Mouse (Mus musculus) ovary, adult 10 weeks (tissue): ENCODE measurements around the gene Grik5. TPM values are rescaled to one million over a fixed set of nuclear protein-coding genes. Genes with fewer than 3 reads are reported as not detected.

Experiments
- polyA plus RNA-seq: library from polyadenylated mRNA; stranded (reverse); fragments of 350-450 nt; fragmentation: Illumina TruSeq; extraction: RNeasy Lipid Tissue Mini Kit (QIAGEN cat#74804); gene quantifications from one replicate; pipeline ENCODE4 v1.2.3, GENCODE M21; 2014

Gene Grik5
- 1.4 TPM for polyA plus RNA-seq

GRCm38 (mm10) chr7:25071979-25072715 lies at the start of gene Grik5, which contains the start of gene Zfp574:
Gene Grik5, minus strand, starts transcription at chr7:25072346.
Gene Zfp574, plus strand, starts transcription at chr7:25072567.

GRCm38 (mm10) chr7:25005421-25006065 lies 66.6 kb downstream of the Grik5 start, which contains the start of gene Atp1a3:
Gene Atp1a3, minus strand, starts transcription at chr7:25005958.

DNA sequence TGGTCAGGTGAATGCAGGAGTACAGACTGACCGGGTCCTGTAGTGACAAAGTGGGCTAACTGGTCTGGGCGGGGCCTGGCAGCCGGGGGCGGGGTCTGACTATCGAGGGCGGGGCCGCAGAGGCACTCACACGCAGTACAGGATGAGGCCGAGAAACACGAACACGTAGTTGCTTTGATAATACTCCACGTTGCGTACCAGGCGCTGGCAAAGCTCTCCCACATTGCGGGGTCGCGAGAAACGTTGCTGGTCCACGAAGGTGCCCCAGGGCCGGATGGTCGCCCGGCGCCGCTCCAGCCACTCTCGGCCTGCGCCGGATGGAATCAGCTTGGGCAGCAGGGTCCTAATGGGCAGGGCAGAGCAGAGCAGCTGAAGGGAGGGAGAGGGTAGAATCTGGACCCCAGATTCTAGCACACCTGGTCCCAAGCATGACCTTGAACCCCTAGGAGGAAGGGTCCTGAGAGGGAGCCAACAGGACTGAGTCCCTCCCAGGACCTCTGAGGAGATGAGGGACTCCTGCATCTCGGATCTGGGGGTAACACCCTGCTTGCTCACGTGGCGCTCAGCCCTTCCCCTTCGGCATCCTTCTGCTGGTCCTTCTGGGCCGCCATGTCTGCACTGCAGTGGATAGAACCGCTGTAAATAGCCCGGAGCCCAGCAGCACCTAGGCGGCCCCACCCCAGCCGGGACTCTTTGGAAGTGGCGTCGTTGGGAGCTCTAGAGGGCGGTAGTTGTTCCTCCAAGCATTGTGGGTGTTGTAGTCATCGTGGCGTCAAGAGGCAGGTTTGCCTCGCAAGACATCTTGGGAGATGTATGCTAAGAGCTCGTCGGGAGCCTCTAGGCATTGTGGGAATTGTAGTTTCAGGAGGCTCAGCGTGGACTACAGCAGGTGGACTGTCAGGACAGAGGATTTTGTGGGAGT lies 99.9 kb downstream of the Grik5 start, which contains the start of gene Rabac1:
TSS of gene Rabac1 (minus strand) at position 783 of the 922 bp plus-strand sequence.

Other genes with a start within 250 kb of the Grik5 start
- gene Gm9844, start 210.1 kb downstream of the Grik5 start, polyA plus RNA-seq: not detected
- gene Lypd4, start 202.4 kb downstream of the Grik5 start, polyA plus RNA-seq: not detected
- not detected for gene Dmrtc2, start 202.3 kb downstream of the Grik5 start, polyA plus RNA-seq
- gene Rps19, start 188.0 kb downstream of the Grik5 start, polyA plus RNA-seq: 9.2 TPM
- not detected for gene Cd79a, start 175.0 kb downstream of the Grik5 start, polyA plus RNA-seq
- gene Arhgef1, start 169.4 kb downstream of the Grik5 start, polyA plus RNA-seq: 0.37 TPM
- not detected for gene Gm4881, start 127.9 kb downstream of the Grik5 start, polyA plus RNA-seq
- gene Rabac1, start 99.6 kb downstream of the Grik5 start, polyA plus RNA-seq: not detected
- 0.20 TPM for gene Atp1a3, start 66.4 kb downstream of the Grik5 start, polyA plus RNA-seq
- 1.2 TPM for gene Zfp574, start 221 bp upstream of the Grik5 start, polyA plus RNA-seq
- gene Pou2f2, start 107.4 kb upstream of the Grik5 start, polyA plus RNA-seq: 0.86 TPM
- gene Dedd2, start 148.3 kb upstream of the Grik5 start, polyA plus RNA-seq: 0.51 TPM
- 1.6 TPM for gene Zfp526, start 149.1 kb upstream of the Grik5 start, polyA plus RNA-seq
- gene Gsk3a, start 165.5 kb upstream of the Grik5 start, polyA plus RNA-seq: 7.6 TPM
- 1.5 TPM for gene Erf, start 178.4 kb upstream of the Grik5 start, polyA plus RNA-seq
- 22.2 TPM for gene Cic, start 195.4 kb upstream of the Grik5 start, polyA plus RNA-seq
- gene Pafah1b3, start 225.6 kb upstream of the Grik5 start, polyA plus RNA-seq: 1.5 TPM
- not detected for gene Prr19, start 229.1 kb upstream of the Grik5 start, polyA plus RNA-seq
- gene Tmem145, start 233.8 kb upstream of the Grik5 start, polyA plus RNA-seq: not detected
- 2.5 TPM for gene Megf8, start 244.8 kb upstream of the Grik5 start, polyA plus RNA-seq